Mouse (Mus musculus): ENCODE measurements around the gene Ifi202b. TPM values are rescaled to one million over a fixed set of nuclear protein-coding genes. Genes with fewer than 3 reads are reported as not detected.
"Not testable (repeated sequence)": the region's sequence is repeated elsewhere in the genome, so short reads cannot be mapped to it uniquely, and the experiment has no call there.

Gene Ifi202b
- polyA plus RNA-seq, 1 experiment from 2014 or later: not detected

GRCm38 (mm10) chr1:173955071-173955796 lies 27.3 kb downstream of the Ifi202b start:
- Histone ChIP-seq H3K27me3 (replicated peaks) (no peaks in the 10 kb centered on the region), H3K9ac (no peak overlapping the region), H3K4me3 (no peak overlapping the region), H3K9me3 (no peaks in the 10 kb centered on the region), H3K4me2 (no peak overlapping the region), H3K36me3 (no peaks in the 10 kb centered on the region), H3K27ac (replicated peaks) (no peak overlapping the region), H3K4me1 (no peaks in the 10 kb centered on the region)
- ATAC-seq (ENCODE audit: extremely low read depth, insufficient number of reproducible peaks, low FRiP score, low TSS enrichment): no peak
- WGBS: 81% methylated on average over 2 of the region's 2 CpGs

- Histone ChIP-seq H3K27ac (replicated peaks) (no peak overlapping the region), H3K9me3 (no peaks in the 10 kb centered on the region), H3K4me3 (no peak overlapping the region), H3K4me1 (no peaks in the 10 kb centered on the region), H3K36me3 (no peaks in the 10 kb centered on the region), H3K9ac (no peak overlapping the region), H3K4me2 (no peak overlapping the region), H3K27me3 (replicated peaks) (no peaks in the 10 kb centered on the region)
- 71% methylated on average over 1 of the region's 1 CpGs for WGBS
- ATAC-seq (ENCODE audit: extremely low read depth, insufficient number of reproducible peaks, low FRiP score, low TSS enrichment): no peak
Measured at GRCm38 (mm10) chr1:173953563-173953962, 29.0 kb downstream of the Ifi202b start.

- H3K4me2 ChIP-seq; H3K36me3 ChIP-seq; H3K27me3 ChIP-seq (replicated peaks); H3K4me3 ChIP-seq; H3K9me3 ChIP-seq; ATAC-seq (ENCODE audit: extremely low read depth, insufficient number of reproducible peaks, low FRiP score, low TSS enrichment); H3K27ac ChIP-seq (replicated peaks); H3K4me1 ChIP-seq; H3K9ac ChIP-seq: not testable (repeated sequence)
- 69% methylated on average over 2 of the region's 2 CpGs for WGBS
Measured at GRCm38 (mm10) chr1:173949044-173949443, 33.5 kb downstream of the Ifi202b start.

- not testable (repeated sequence) for H3K4me1 ChIP-seq; H3K9ac ChIP-seq; H3K27ac ChIP-seq (replicated peaks); H3K4me3 ChIP-seq; ATAC-seq (ENCODE audit: extremely low read depth, insufficient number of reproducible peaks, low FRiP score, low TSS enrichment); H3K9me3 ChIP-seq; H3K4me2 ChIP-seq; H3K27me3 ChIP-seq (replicated peaks); H3K36me3 ChIP-seq
Measured at GRCm38 (mm10) chr1:173942780-173943066, 39.8 kb downstream of the Ifi202b start.

- H3K4me3 ChIP-seq; H3K27ac ChIP-seq (replicated peaks); H3K9ac ChIP-seq; H3K36me3 ChIP-seq; H3K4me1 ChIP-seq; H3K9me3 ChIP-seq; ATAC-seq (ENCODE audit: extremely low read depth, insufficient number of reproducible peaks, low FRiP score, low TSS enrichment); H3K27me3 ChIP-seq (replicated peaks); H3K4me2 ChIP-seq: not testable (repeated sequence)
- WGBS: 64% methylated on average over 3 of the region's 3 CpGs
Measured at GRCm38 (mm10) chr1:173941924-173942779, 40.4 kb downstream of the Ifi202b start, which contains the start of the genes Mndal and Ifi203. Gene Mndal (minus strand): TSS chr1:173942491. Gene Ifi203 (minus strand): TSS chr1:173942672.

- H3K9ac ChIP-seq; H3K36me3 ChIP-seq; H3K4me1 ChIP-seq; H3K27ac ChIP-seq (replicated peaks); H3K9me3 ChIP-seq; ATAC-seq (ENCODE audit: extremely low read depth, insufficient number of reproducible peaks, low FRiP score, low TSS enrichment); H3K4me3 ChIP-seq; H3K4me2 ChIP-seq; H3K27me3 ChIP-seq (replicated peaks): not testable (repeated sequence)
- 85% methylated on average over 2 of the region's 2 CpGs for WGBS
Measured at GRCm38 (mm10) chr1:173941522-173941921, 41.0 kb downstream of the Ifi202b start.

GRCm38 (mm10) chr1:173919279-173919678 lies 63.3 kb downstream of the Ifi202b start:
- not testable (repeated sequence) for H3K9me3 ChIP-seq; H3K27me3 ChIP-seq (replicated peaks); H3K27ac ChIP-seq (replicated peaks); H3K4me3 ChIP-seq; H3K4me2 ChIP-seq; ATAC-seq (ENCODE audit: extremely low read depth, insufficient number of reproducible peaks, low FRiP score, low TSS enrichment); H3K36me3 ChIP-seq; H3K9ac ChIP-seq; H3K4me1 ChIP-seq
- WGBS: 61% methylated on average over 2 of the region's 3 CpGs

- Histone ChIP-seq H3K4me2 (no peak overlapping the region), H3K36me3 (no peaks in the 10 kb centered on the region), H3K9me3 (no peaks in the 10 kb centered on the region), H3K9ac (no peak overlapping the region), H3K27me3 (replicated peaks) (no peaks in the 10 kb centered on the region), H3K27ac (replicated peaks) (no peak overlapping the region), H3K4me3 (no peak overlapping the region), H3K4me1 (no peaks in the 10 kb centered on the region)
- no peak for ATAC-seq (ENCODE audit: extremely low read depth, insufficient number of reproducible peaks, low FRiP score, low TSS enrichment)
- WGBS: 69% methylated on average over 2 of the region's 2 CpGs
Measured at GRCm38 (mm10) chr1:173914559-173914958, 68.0 kb downstream of the Ifi202b start.

- not testable (repeated sequence) for H3K36me3 ChIP-seq; H3K9me3 ChIP-seq; H3K4me1 ChIP-seq; H3K27me3 ChIP-seq (replicated peaks); H3K4me2 ChIP-seq; H3K9ac ChIP-seq; H3K4me3 ChIP-seq; H3K27ac ChIP-seq (replicated peaks); ATAC-seq (ENCODE audit: extremely low read depth, insufficient number of reproducible peaks, low FRiP score, low TSS enrichment)
Measured at GRCm38 (mm10) chr1:173913256-173913791, 69.2 kb downstream of the Ifi202b start.
